Mouse (Mus musculus) embryonic facial prominence, embryonic 13.5 days (tissue): ENCODE measurements around the gene Zfr. TPM values are rescaled to one million over a fixed set of nuclear protein-coding genes. Genes with fewer than 3 reads are reported as not detected.
"Not testable (repeated sequence)": the region's sequence is repeated elsewhere in the genome, so short reads cannot be mapped to it uniquely, and the experiment has no call there.

Experiments
- ATAC-seq: fragments of 200-750 bp; cut with Nextera tagmentation; 2 replicates; pipeline ENCODE4 v1.8.0; 2017; ENCODE audit warnings: low read depth; ENCODE audit not compliant: insufficient number of reproducible peaks, insufficient read depth, low FRiP score, low TSS enrichment
- H3K27ac ChIP-seq: fragments of 300-500 bp; sonication (generic); 2 replicates; pipeline ENCODE4 v1.5.1; 2015; ENCODE audit warnings: moderate library complexity, mild to moderate bottlenecking, inconsistent platforms
- H3K27me3 ChIP-seq: fragments of 300-500 bp; sonication (generic); 2 replicates; pipeline ENCODE4 v1.6.1; 2015; ENCODE audit warnings: mild to moderate bottlenecking, inconsistent platforms
- H3K36me3 ChIP-seq: fragments of 300-500 bp; sonication (generic); 2 replicates; pipeline ENCODE4 v1.6.1; 2015; ENCODE audit warnings: mild to moderate bottlenecking, inconsistent platforms
- H3K4me1 ChIP-seq: fragments of 300-500 bp; sonication (generic); 2 replicates; pipeline ENCODE4 v1.6.1; 2015; ENCODE audit warnings: inconsistent platforms
- H3K4me2 ChIP-seq: fragments of 300-500 bp; sonication (generic); 2 replicates; pipeline ENCODE4 v1.6.1; 2015; ENCODE audit warnings: moderate library complexity, mild to moderate bottlenecking, inconsistent platforms
- H3K4me3 ChIP-seq: fragments of 300-500 bp; sonication (generic); 2 replicates; pipeline ENCODE4 v1.5.1; 2015; ENCODE audit warnings: mild to moderate bottlenecking, inconsistent platforms
- H3K9ac ChIP-seq: fragments of 300-500 bp; sonication (generic); 2 replicates; pipeline ENCODE4 v1.6.1; 2015; ENCODE audit warnings: mild to moderate bottlenecking, inconsistent platforms
- H3K9me3 ChIP-seq: fragments of 300-500 bp; sonication (generic); 2 replicates; pipeline ENCODE4 v1.6.1; 2016; ENCODE audit warnings: inconsistent platforms
- WGBS: fragments of 180-500 bp; shearing (Covaris S2); methylation state at CpG from one replicate; pipeline ENCODE4 v1.1.7; 2015; ENCODE audit warnings: mixed read lengths; 5-methylcytosine and 5-hydroxymethylcytosine counted together
- polyA plus RNA-seq: library from polyadenylated mRNA; unstranded; fragments of >200 nt; fragmentation: Nextera tagmentation; extraction: Ambion mirVana; gene quantifications from 2 replicates; pipeline ENCODE4 v1.2.1, GENCODE M21; 2015

Zfr gene
- polyA plus RNA-seq, 1 experiment from 2014 or later: 125 TPM

- H3K4me3 ChIP-seq: no peak overlapping the region
- H3K36me3 ChIP-seq: peaks cover 32% of the 10 kb centered on the region
- no peak overlapping the region for H3K27ac ChIP-seq
- no peaks in the 10 kb centered on the region for H3K27me3 ChIP-seq
- no peak for ATAC-seq
- no peaks in the 10 kb centered on the region for H3K9me3 ChIP-seq
- H3K4me2 ChIP-seq: no peak overlapping the region
- WGBS: 83% methylated on average over 6 of the region's 6 CpGs
- H3K9ac ChIP-seq: no peak overlapping the region
- no peaks in the 10 kb centered on the region for H3K4me1 ChIP-seq
Measured at GRCm38 (mm10) chr15:12136371-12136770, 18.7 kb downstream of the Zfr start.

- no peaks in the 10 kb centered on the region for H3K27me3 ChIP-seq
- no peak overlapping the region for H3K9ac ChIP-seq
- no peaks in the 10 kb centered on the region for H3K9me3 ChIP-seq
- H3K4me2 ChIP-seq: no peak overlapping the region
- H3K4me3 ChIP-seq: no peak overlapping the region
- H3K27ac ChIP-seq: no peak overlapping the region
- 91% methylated on average over 8 of the region's 8 CpGs for WGBS
- no peak for ATAC-seq
- H3K36me3 ChIP-seq: peaks cover 39% of the 10 kb centered on the region
- H3K4me1 ChIP-seq: no peaks in the 10 kb centered on the region
Measured at GRCm38 (mm10) chr15:12140985-12141729, 23.5 kb downstream of the Zfr start.

GRCm38 (mm10) chr15:12147423-12147822 lies 29.8 kb downstream of the Zfr start:
- Histone ChIP-seq H3K4me1 (no peaks in the 10 kb centered on the region), H3K27me3 (no peaks in the 10 kb centered on the region), H3K9me3 (no peaks in the 10 kb centered on the region), H3K36me3 (peaks cover 58% of the 10 kb centered on the region), H3K4me3 (no peak overlapping the region), H3K4me2 (no peak overlapping the region), H3K27ac (no peak overlapping the region), H3K9ac (no peak overlapping the region)
- no peak for ATAC-seq
- 90% methylated on average over 2 of the region's 2 CpGs for WGBS

- no peaks in the 10 kb centered on the region for H3K9me3 ChIP-seq
- no peak overlapping the region for H3K9ac ChIP-seq
- WGBS: 93% methylated on average over 6 of the region's 6 CpGs
- no peaks in the 10 kb centered on the region for H3K4me1 ChIP-seq
- no peak overlapping the region for H3K27ac ChIP-seq
- H3K4me2 ChIP-seq: no peak overlapping the region
- no peak for ATAC-seq
- no peaks in the 10 kb centered on the region for H3K27me3 ChIP-seq
- peaks cover 68% of the 10 kb centered on the region for H3K36me3 ChIP-seq
- no peak overlapping the region for H3K4me3 ChIP-seq
Measured at GRCm38 (mm10) chr15:12149501-12149900, 31.9 kb downstream of the Zfr start.

- H3K27me3 ChIP-seq: no peaks in the 10 kb centered on the region
- H3K36me3 ChIP-seq: peaks cover 82% of the 10 kb centered on the region
- no peaks in the 10 kb centered on the region for H3K9me3 ChIP-seq
- no peak overlapping the region for H3K9ac ChIP-seq
- no peaks in the 10 kb centered on the region for H3K4me1 ChIP-seq
- no peak overlapping the region for H3K4me2 ChIP-seq
- no peak overlapping the region for H3K4me3 ChIP-seq
- H3K27ac ChIP-seq: no peak overlapping the region
- WGBS: 92% methylated on average over 3 of the region's 3 CpGs
- ATAC-seq: no peak
Measured at GRCm38 (mm10) chr15:12153747-12154146, 36.1 kb downstream of the Zfr start.

GRCm38 (mm10) chr15:12178126-12178525 lies 60.5 kb downstream of the Zfr start:
- Histone ChIP-seq H3K27me3 (no peaks in the 10 kb centered on the region), H3K4me2 (no peak overlapping the region), H3K9me3 (no peaks in the 10 kb centered on the region), H3K36me3 (peaks cover 73% of the 10 kb centered on the region), H3K9ac (no peak overlapping the region), H3K27ac (no peak overlapping the region), H3K4me1 (no peaks in the 10 kb centered on the region), H3K4me3 (no peak overlapping the region)
- no peak for ATAC-seq
- 72% methylated on average over 5 of the region's 5 CpGs for WGBS

GRCm38 (mm10) chr15:12181181-12181805 lies 63.7 kb downstream of the Zfr start:
- 90% methylated on average over 13 of the region's 13 CpGs for WGBS
- peaks cover 64% of the 10 kb centered on the region for H3K36me3 ChIP-seq

GRCm38 (mm10) chr15:12193880-12194816 lies 76.5 kb downstream of the Zfr start:
- ATAC-seq: peak; percentile 57; the same call in 1 of the 2 replicates
- H3K4me2 ChIP-seq: peak overlapping the region; percentile 35

More at GRCm38 (mm10) chr15:12181181-12181805, 63.7 kb downstream of the Zfr start:
- H3K27ac ChIP-seq, H3K9ac ChIP-seq, H3K27me3 ChIP-seq, ATAC-seq, H3K4me1 ChIP-seq, H3K4me2 ChIP-seq, H3K4me3 ChIP-seq, H3K9me3 ChIP-seq: not testable (repeated sequence)

GRCm38 (mm10) chr15:12194817-12195735 lies 77.4 kb downstream of the Zfr start:
- Histone ChIP-seq H3K4me1 (peaks cover 29% of the 10 kb centered on the region), H3K9me3 (no peaks in the 10 kb centered on the region), H3K4me3 (no peak overlapping the region), H3K36me3 (peaks cover 10% of the 10 kb centered on the region), H3K9ac (no peak overlapping the region), H3K27me3 (no peaks in the 10 kb centered on the region), H3K4me2 (peak overlapping the region; percentile 35), H3K27ac (peak overlapping the region; percentile 84)
- 72% methylated on average over 20 of the region's 20 CpGs for WGBS
- no peak for ATAC-seq

More at GRCm38 (mm10) chr15:12193880-12194816, 76.5 kb downstream of the Zfr start:
- Histone ChIP-seq H3K27ac (peak overlapping the region; percentile 84), H3K36me3 (peaks cover 13% of the 10 kb centered on the region), H3K9me3 (no peaks in the 10 kb centered on the region), H3K27me3 (no peaks in the 10 kb centered on the region), H3K4me3 (no peak overlapping the region; the same call in 1 of the 2 replicates), H3K4me1 (peaks cover 29% of the 10 kb centered on the region), H3K9ac (peak overlapping the region; percentile 55; the same call in 1 of the 2 replicates)
- 40% methylated on average over 25 of the region's 25 CpGs for WGBS

- H3K4me1 ChIP-seq: peaks cover 29% of the 10 kb centered on the region
- H3K27ac ChIP-seq: no peak overlapping the region
- 85% methylated on average over 5 of the region's 6 CpGs for WGBS
- no peak overlapping the region for H3K4me3 ChIP-seq
- H3K9ac ChIP-seq: no peak overlapping the region
- ATAC-seq: no peak
- no peaks in the 10 kb centered on the region for H3K9me3 ChIP-seq
- H3K36me3 ChIP-seq: peaks cover under 1% of the 10 kb centered on the region; the same call in 1 of the 2 replicates
- no peak overlapping the region for H3K4me2 ChIP-seq
- H3K27me3 ChIP-seq: no peaks in the 10 kb centered on the region
Measured at GRCm38 (mm10) chr15:12195966-12196365, 78.3 kb downstream of the Zfr start.
